Mouse (Mus musculus) lung, embryonic 15.5 days (tissue): ENCODE measurements at regions not wholly inside any gene's neighbourhood (a gene's known extent, or its start where the extent isn't known, plus 50 kb on each side); places are given as distances from the start of the nearest gene placed in this dataset.

Experiments used
- ATAC-seq: fragments of 200-750 bp; cut with Nextera tagmentation; 2 replicates; pipeline ENCODE4 v1.8.0; 2017; ENCODE audit warnings: moderate number of reproducible peaks, borderline replicate concordance; ENCODE audit not compliant: low FRiP score, low TSS enrichment; ENCODE audit errors: extremely low read depth
- H3K27ac ChIP-seq: fragments of 300-500 bp; sonication (generic); 2 replicates; pipeline ENCODE4 v1.5.1; 2015; ENCODE audit warnings: moderate library complexity, mild to moderate bottlenecking, inconsistent platforms
- H3K27me3 ChIP-seq: fragments of 300-500 bp; sonication (generic); 2 replicates; pipeline ENCODE4 v1.6.1; 2015; ENCODE audit warnings: inconsistent platforms
- H3K36me3 ChIP-seq: fragments of 300-500 bp; sonication (generic); 2 replicates; pipeline ENCODE4 v1.6.1; 2015; ENCODE audit warnings: inconsistent platforms
- H3K4me1 ChIP-seq: fragments of 300-500 bp; sonication (generic); 2 replicates; pipeline ENCODE4 v1.6.1; 2015; ENCODE audit warnings: inconsistent platforms
- H3K4me2 ChIP-seq: fragments of 300-500 bp; sonication (generic); 2 replicates; pipeline ENCODE4 v1.6.1; 2015; ENCODE audit warnings: inconsistent platforms, mild to moderate bottlenecking, moderate library complexity
- H3K4me3 ChIP-seq: fragments of 300-500 bp; sonication (generic); 2 replicates; pipeline ENCODE4 v1.5.1; 2015; ENCODE audit warnings: mild to moderate bottlenecking, inconsistent platforms
- H3K9ac ChIP-seq: fragments of 300-500 bp; sonication (generic); 2 replicates; pipeline ENCODE4 v1.6.1; 2015; ENCODE audit warnings: inconsistent platforms
- H3K9me3 ChIP-seq: fragments of 300-500 bp; sonication (generic); 2 replicates; pipeline ENCODE4 v1.6.1; 2016; ENCODE audit warnings: inconsistent platforms
- WGBS: fragments of 180-500 bp; shearing (Covaris S2); methylation state at CpG from one replicate; pipeline ENCODE4 v1.1.7; 2015; 5-methylcytosine and 5-hydroxymethylcytosine counted together

GRCm38 (mm10) chr4:10510013-10510412 is 364.3 kb upstream of the 2610301B20Rik start:
- Histone ChIP-seq H3K4me3 (no peak overlapping the region), H3K4me2 (no peak overlapping the region), H3K4me1 (no peaks in the 10 kb centered on the region), H3K36me3 (no peaks in the 10 kb centered on the region), H3K27me3 (no peaks in the 10 kb centered on the region), H3K9ac (no peak overlapping the region), H3K9me3 (no peaks in the 10 kb centered on the region), H3K27ac (no peak overlapping the region)
- WGBS, result 17% methylated on average over 3 of the region's 3 CpGs
- no peak for ATAC-seq

GRCm38 (mm10) chr4:10550711-10551305 is 323.5 kb upstream of the 2610301B20Rik start:
- ATAC-seq, result no peak
- 38% methylated on average over 2 of the region's 2 CpGs for WGBS
- no peak overlapping the region for H3K4me2 ChIP-seq
- no peak overlapping the region for H3K27ac ChIP-seq
- H3K27me3 ChIP-seq, result no peaks in the 10 kb centered on the region
- no peaks in the 10 kb centered on the region for H3K9me3 ChIP-seq
- H3K4me1 ChIP-seq, result no peaks in the 10 kb centered on the region
- no peaks in the 10 kb centered on the region for H3K36me3 ChIP-seq
- no peak overlapping the region for H3K9ac ChIP-seq
- H3K4me3 ChIP-seq, result no peak overlapping the region

- no peak for ATAC-seq
These were observed 320.6 kb upstream of the 2610301B20Rik start for GRCm38 (mm10) chr4:10553724-10554123.

GRCm38 (mm10) chr4:10560078-10560477 is 314.2 kb upstream of the 2610301B20Rik start:
- H3K27ac ChIP-seq, result no peak overlapping the region
- no peak for ATAC-seq
- H3K27me3 ChIP-seq, result no peaks in the 10 kb centered on the region
- H3K9ac ChIP-seq, result no peak overlapping the region
- no peak overlapping the region for H3K4me2 ChIP-seq
- no peaks in the 10 kb centered on the region for H3K4me1 ChIP-seq
- H3K36me3 ChIP-seq, result no peaks in the 10 kb centered on the region
- 69% methylated on average over 3 of the region's 3 CpGs for WGBS
- no peaks in the 10 kb centered on the region for H3K9me3 ChIP-seq
- no peak overlapping the region for H3K4me3 ChIP-seq

More at GRCm38 (mm10) chr4:10553724-10554123, 320.6 kb upstream of the 2610301B20Rik start:
- Histone ChIP-seq H3K9me3 (no peaks in the 10 kb centered on the region), H3K27ac (no peak overlapping the region), H3K27me3 (no peaks in the 10 kb centered on the region), H3K4me1 (no peaks in the 10 kb centered on the region), H3K4me2 (no peak overlapping the region), H3K9ac (no peak overlapping the region), H3K36me3 (no peaks in the 10 kb centered on the region), H3K4me3 (no peak overlapping the region)
- 82% methylated on average over 5 of the region's 5 CpGs for WGBS

- H3K4me3 ChIP-seq, result no peak overlapping the region
- H3K9ac ChIP-seq, result no peak overlapping the region
- 0 out of 2 replicates have a peak, but pooled peaks cover 4% of the 10 kb centered on the region for H3K4me1 ChIP-seq
- 56% methylated on average over 10 of the region's 10 CpGs for WGBS
- H3K36me3 ChIP-seq, result no peaks in the 10 kb centered on the region
- peak; percentile 67 for ATAC-seq
- no peak overlapping the region for H3K27ac ChIP-seq
- no peaks in the 10 kb centered on the region for H3K9me3 ChIP-seq
- no peaks in the 10 kb centered on the region for H3K27me3 ChIP-seq
- no peak overlapping the region for H3K4me2 ChIP-seq
These were observed 269.8 kb upstream of the 2610301B20Rik start for GRCm38 (mm10) chr4:10604513-10604912.

GRCm38 (mm10) chr4:10607855-10608576 is 266.3 kb upstream of the 2610301B20Rik start:
- 70% methylated on average over 7 of the region's 7 CpGs for WGBS

GRCm38 (mm10) chr4:10610784-10611183 is 263.5 kb upstream of the 2610301B20Rik start:
- no peaks in the 10 kb centered on the region for H3K36me3 ChIP-seq
- H3K4me1 ChIP-seq, result no peaks in the 10 kb centered on the region
- H3K27ac ChIP-seq, result no peak overlapping the region
- H3K27me3 ChIP-seq, result no peaks in the 10 kb centered on the region
- no peaks in the 10 kb centered on the region for H3K9me3 ChIP-seq
- no peak for ATAC-seq
- H3K4me3 ChIP-seq, result no peak overlapping the region
- 30% methylated on average over 1 of the region's 1 CpGs for WGBS
- H3K9ac ChIP-seq, result no peak overlapping the region
- no peak overlapping the region for H3K4me2 ChIP-seq

More at GRCm38 (mm10) chr4:10607855-10608576, 266.3 kb upstream of the 2610301B20Rik start:
- Histone ChIP-seq H3K27me3 (no peaks in the 10 kb centered on the region), H3K36me3 (no peaks in the 10 kb centered on the region), H3K4me1 (0 out of 2 replicates have a peak, but pooled peaks cover 4% of the 10 kb centered on the region), H3K27ac (no peak overlapping the region), H3K4me2 (no peak overlapping the region), H3K9me3 (no peaks in the 10 kb centered on the region), H3K9ac (no peak overlapping the region), H3K4me3 (no peak overlapping the region)
- no peak for ATAC-seq
